Mouse (Mus musculus): ENCODE results near the gene Map3k7. TPM values are rescaled to one million over a fixed set of nuclear protein-coding genes. Genes with fewer than 3 reads are reported as not detected.

Map3k7 gene
- 93.9 TPM for polyA plus RNA-seq (2014; fragmentation: Illumina TruSeq; extraction: RNeasy Lipid Tissue Mini Kit (QIAGEN cat#74804))

DNA sequence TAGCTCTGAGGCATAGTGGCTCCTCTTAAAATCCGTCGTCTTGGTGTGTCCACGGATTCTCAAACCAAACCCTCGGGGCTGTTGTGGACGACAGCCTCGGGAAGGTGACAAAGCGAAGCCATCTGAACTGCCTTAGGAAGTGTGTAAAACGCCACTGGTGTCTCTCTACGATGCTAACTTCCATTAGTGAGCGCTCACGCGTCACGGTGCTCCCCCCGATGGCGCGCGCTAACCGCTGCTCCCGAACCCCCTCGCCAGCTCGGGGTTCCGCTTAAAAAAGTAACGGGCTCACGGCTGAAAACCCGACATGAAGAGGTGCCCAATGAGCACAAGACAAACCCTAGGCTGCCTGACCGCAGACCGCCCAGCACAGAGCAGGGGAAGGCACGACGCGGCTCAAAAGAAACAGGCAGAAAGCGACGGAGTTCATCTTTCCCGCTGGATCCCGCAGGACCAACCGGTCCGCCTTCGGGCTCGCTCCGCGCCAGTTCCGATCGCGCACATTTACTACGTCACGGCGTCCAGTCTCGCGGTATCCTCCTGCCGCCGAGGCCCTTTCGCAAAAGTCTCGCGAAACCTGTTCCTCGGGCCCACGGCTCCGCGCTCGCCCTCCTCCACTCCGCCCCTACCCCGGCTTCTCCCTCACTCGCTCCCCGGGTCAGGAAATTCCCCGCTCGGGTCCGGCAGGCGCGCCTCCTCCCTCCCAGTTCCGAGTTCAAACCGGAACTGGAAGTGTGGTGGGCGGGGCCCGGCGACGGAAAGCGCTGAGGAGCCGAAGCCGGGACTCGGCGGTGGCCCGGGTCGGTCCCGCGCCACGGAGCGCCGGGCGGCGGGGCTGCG, at the start of gene Map3k7:
Map3k7 (plus strand) TSS at position 744 of the 840 bp plus-strand sequence.

